Mouse (Mus musculus): ENCODE measurements at regions not wholly inside any gene's neighbourhood (a gene's known extent, or its start where the extent isn't known, plus 50 kb on each side); places are given as distances from the start of the nearest gene placed in this dataset.

DNA sequence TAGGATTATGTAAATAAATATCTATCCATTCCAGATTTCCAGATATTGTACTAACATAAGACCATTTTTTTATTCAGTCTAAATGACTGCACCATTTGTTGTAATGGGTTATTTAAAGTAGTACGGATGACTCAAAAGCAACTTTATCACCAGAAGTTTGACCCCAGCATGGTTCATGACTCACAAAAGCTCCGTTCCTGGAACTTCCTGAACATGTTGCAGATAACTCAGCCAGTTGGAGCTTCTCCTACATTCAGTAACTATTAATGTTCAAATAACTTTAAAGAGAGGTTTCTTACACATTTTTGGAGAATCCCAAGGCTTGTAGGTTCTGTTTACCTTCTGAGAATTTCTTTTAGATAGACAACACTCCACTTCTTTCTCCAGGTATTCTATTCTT is 219.8 kb downstream of the Gm11232 start:
- TF ChIP-seq FOSL1 (IDR thresholded peaks at IDR 0.05; ENCODE audit: insufficient read depth, low read length, poor library complexity, severe bottlenecking) (no peak), CTCF (IDR thresholded peaks at IDR 0.05; ENCODE audit: control insufficient read depth, insufficient read depth, insufficient read length) (no peak), CEBPB (IDR thresholded peaks at IDR 0.05; ENCODE audit: low read depth) (no peak)
